Mouse (Mus musculus): ENCODE measurements around the gene BC005624. TPM values are rescaled to one million over a fixed set of nuclear protein-coding genes. Genes with fewer than 3 reads are reported as not detected.
"Not testable (repeated sequence)": the region's sequence is repeated elsewhere in the genome, so short reads cannot be mapped to it uniquely, and the experiment has no call there.

Gene BC005624
- total RNA-seq, 2 experiments from 2014 or later = 30.7 to 56.0 TPM

GRCm38 (mm10) chr2:30931922-30932321, 50.1 kb downstream of the BC005624 start:
- no peak for ATAC-seq (ENCODE audit: poor library complexity, severe bottlenecking)

- ATAC-seq (ENCODE audit: poor library complexity, severe bottlenecking) = not testable (repeated sequence)
Observed at GRCm38 (mm10) chr2:30930846-30931245, 51.2 kb downstream of the BC005624 start.

- ATAC-seq (ENCODE audit: poor library complexity, severe bottlenecking) = peak; percentile 49
Observed at GRCm38 (mm10) chr2:30929483-30930045, 52.4 kb downstream of the BC005624 start, which contains the start of gene Ptges. Gene Ptges, minus strand, starts transcription at chr2:30929863.

GRCm38 (mm10) chr2:30928893-30929482, 53.0 kb downstream of the BC005624 start:
- peak; percentile 90 for ATAC-seq (ENCODE audit: poor library complexity, severe bottlenecking)

- ATAC-seq (ENCODE audit: poor library complexity, severe bottlenecking) = peak; percentile 53
Observed at GRCm38 (mm10) chr2:30927844-30928628, 54.0 kb downstream of the BC005624 start.

- no peak for ATAC-seq (ENCODE audit: poor library complexity, severe bottlenecking)
Observed at GRCm38 (mm10) chr2:30927151-30927781, 54.7 kb downstream of the BC005624 start.

GRCm38 (mm10) chr2:30926381-30926780, 55.6 kb downstream of the BC005624 start:
- ATAC-seq (ENCODE audit: poor library complexity, severe bottlenecking) = no peak

- ATAC-seq (ENCODE audit: poor library complexity, severe bottlenecking) = no peak
Observed at GRCm38 (mm10) chr2:30925181-30925580, 56.8 kb downstream of the BC005624 start.

- no peak for ATAC-seq (ENCODE audit: poor library complexity, severe bottlenecking)
Observed at GRCm38 (mm10) chr2:30923099-30923498, 58.9 kb downstream of the BC005624 start.

Other genes starting within 250 kb of the BC005624 start
- not detected in 2 replicates for gene 1700001O22Rik, start 178.5 kb downstream of the BC005624 start, total RNA-seq (2015)
- gene 1700001O22Rik, start 178.5 kb downstream of the BC005624 start, total RNA-seq (2017) = 0.45 TPM in 1 of 2 replicates, not detected in the other
- gene Ntmt1, start 174.4 kb downstream of the BC005624 start, total RNA-seq (2015) = 4.1 and 9.5 TPM in 2 replicates
- gene Ntmt1, start 174.4 kb downstream of the BC005624 start, total RNA-seq (2017) = 7.9 TPM in 2 replicates
- 4.3 and 6.1 TPM in 2 replicates for gene Asb6, start 151.9 kb downstream of the BC005624 start, total RNA-seq (2015)
- 12.6 and 17.1 TPM in 2 replicates for gene Asb6, start 151.9 kb downstream of the BC005624 start, total RNA-seq (2017)
- not detected in 2 replicates for gene Prrx2, start 147.2 kb downstream of the BC005624 start, total RNA-seq (2015)
- not detected in 2 replicates for gene Prrx2, start 147.2 kb downstream of the BC005624 start, total RNA-seq (2017)
- gene Ptges, start 52.3 kb downstream of the BC005624 start, total RNA-seq (2015) = 0.67 and 2.6 TPM in 2 replicates
- 0.77 and 3.9 TPM in 2 replicates for gene Ptges, start 52.3 kb downstream of the BC005624 start, total RNA-seq (2017)
- 28.1 and 32.7 TPM in 2 replicates for gene Tor1b, start 29.2 kb downstream of the BC005624 start, total RNA-seq (2015)
- gene Tor1b, start 29.2 kb downstream of the BC005624 start, total RNA-seq (2017) = 40.3 and 42.6 TPM in 2 replicates
- 88.1 and 97.1 TPM in 2 replicates for gene Tor1a, start 14.3 kb downstream of the BC005624 start, total RNA-seq (2015)
- gene Tor1a, start 14.3 kb downstream of the BC005624 start, total RNA-seq (2017) = 132 and 135 TPM in 2 replicates
- gene Usp20, start 78 bp upstream of the BC005624 start, total RNA-seq (2015) = 1.9 and 2.5 TPM in 2 replicates
- gene Usp20, start 78 bp upstream of the BC005624 start, total RNA-seq (2017) = 2.9 and 3.1 TPM in 2 replicates
- gene Fnbp1, start 159.8 kb upstream of the BC005624 start, total RNA-seq (2015) = 62.0 and 64.1 TPM in 2 replicates
- gene Fnbp1, start 159.8 kb upstream of the BC005624 start, total RNA-seq (2017) = 39.0 and 48.7 TPM in 2 replicates
- 22.1 and 22.2 TPM in 2 replicates for gene Gpr107, start 170.1 kb upstream of the BC005624 start, total RNA-seq (2015)
- 29.2 and 32.1 TPM in 2 replicates for gene Gpr107, start 170.1 kb upstream of the BC005624 start, total RNA-seq (2017)